Mouse (Mus musculus) neural tube, embryonic 12.5 days (tissue): ENCODE data around the gene Fzd7. TPM values are rescaled to one million over a fixed set of nuclear protein-coding genes. Genes with fewer than 3 reads are reported as not detected.

ENCODE experiments used
- polyA plus RNA-seq: library from polyadenylated mRNA; unstranded; fragments of >200 nt; fragmentation: Nextera tagmentation; extraction: Ambion mirVana; gene quantifications from 2 replicates; pipeline ENCODE4 v1.2.1, GENCODE M21; 2016

Fzd7 gene
- polyA plus RNA-seq, 1 experiment from 2014 or later, result 17.4 TPM

Other genes with a start within 250 kb of the Fzd7 start
- gene Als2, start 245.2 kb upstream of the Fzd7 start, polyA plus RNA-seq, result 18.4 and 18.5 TPM in 2 replicates
- 0.42 and 0.63 TPM in 2 replicates for gene Cdk15, start 225.5 kb upstream of the Fzd7 start, polyA plus RNA-seq
- gene Gm973, start 33.8 kb downstream of the Fzd7 start, polyA plus RNA-seq, result 3.5 and 5.0 TPM in 2 replicates
- 444 and 445 TPM in 2 replicates for gene Sumo1, start 188.4 kb downstream of the Fzd7 start, polyA plus RNA-seq
- gene Nop58, start 202.5 kb downstream of the Fzd7 start, polyA plus RNA-seq, result 206 and 211 TPM in 2 replicates